Mouse (Mus musculus) embryonic stem cell, embryonic (primary cell): ENCODE results near the gene Psap.

Source experiments
- CTCF ChIA-PET, 4 experiments: fragments of 300-600 bp in 2 of 4; fragments of 350-600 bp in 2 of 4; sonication (Branson Sonifier 250); formaldehyde crosslinking; loops; one replicate each; lab custom pipeline; 2022; ENCODE audit warnings: inconsistent platforms in 2 of 4; lab: Charles Lee
- POLR2A ChIA-PET, 4 experiments: fragments of 300-600 bp in 2 of 4; fragments of 350-600 bp in 2 of 4; sonication (Branson Sonifier 250); formaldehyde crosslinking; loops; one replicate each; lab custom pipeline; 2022; ENCODE audit warnings: antibody characterized with exemption in 4 of 4, inconsistent platforms in 1 of 4; lab: Charles Lee

The Psap gene

GRCm38 (mm10) chr10:60252606-60253005 lies 24.8 kb upstream of the Psap start:
- POLR2A ChIA-PET: interaction anchor here in 3 of 4 experiments (0.6 to 4.7 kb wide), 18 partner anchors 8 to 969 kb away, joined by 3 to 27 read pairs (median 4); partner anchors contain the start of genes Psap (in 2 of the 3) and Chst3 (in 1 of the 3)
- CTCF ChIA-PET: interaction anchor here (0.5 to 1.5 kb wide), 11 partner anchors 13 to 756 kb away, joined by 3 to 5 read pairs (median 3); partner anchors contain the start of gene Vsir (in 1 of the 4)

GRCm38 (mm10) chr10:60256088-60256487 lies 21.3 kb upstream of the Psap start:
- POLR2A ChIA-PET: interaction anchor here in 3 of 4 experiments (0.6 to 2.0 kb wide), 5 partner anchors 9 to 257 kb away, joined by 3 to 15 read pairs (median 3); no protein-coding TSS in a partner anchor
- CTCF ChIA-PET: interaction anchor here in 1 of 4 experiments (2.8 kb wide), 1 partner anchor 12 kb away, joined by 14 read pairs; no protein-coding TSS in a partner anchor

- CTCF ChIA-PET: interaction anchor here (0.5 to 2.8 kb wide), 14 partner anchors 11 to 363 kb away, joined by 3 to 17 read pairs (median 5); no protein-coding TSS in a partner anchor
- POLR2A ChIA-PET: interaction anchor here (0.6 to 2.2 kb wide), 33 partner anchors 10 to 570 kb away, joined by 3 to 15 read pairs (median 3); partner anchors contain the start of genes Psap (in 1 of the 4), Slc29a3 (in 1 of the 4) and Vsir (in 1 of the 4)
These were observed 20.1 kb upstream of the Psap start for GRCm38 (mm10) chr10:60257261-60257825.

- ChIA-PET CTCF (interaction anchor here in 1 of 4 experiments (1.0 to 1.1 kb wide), 2 partner anchors 9 to 14 kb away, joined by 3 to 5 read pairs; no protein-coding TSS in a partner anchor), POLR2A (interaction anchor here in 3 of 4 experiments (0.5 to 2.4 kb wide), 8 partner anchors 8 to 362 kb away, joined by 3 to 21 read pairs (median 4); no protein-coding TSS in a partner anchor)
These were observed 16.7 kb upstream of the Psap start for GRCm38 (mm10) chr10:60260557-60261294.

- POLR2A ChIA-PET: interaction anchor here in 3 of 4 experiments (0.6 to 2.4 kb wide), 6 partner anchors 9 to 736 kb away, joined by 3 to 21 read pairs (median 4); no protein-coding TSS in a partner anchor
- CTCF ChIA-PET: interaction anchor here in 2 of 4 experiments (0.6 to 1.1 kb wide), 4 partner anchors 10 to 1270 kb away, joined by 3 to 9 read pairs (median 4); no protein-coding TSS in a partner anchor
These were observed 15.9 kb upstream of the Psap start for GRCm38 (mm10) chr10:60261530-60261929.

GRCm38 (mm10) chr10:60262386-60262785 lies 15.0 kb upstream of the Psap start:
- ChIA-PET CTCF (interaction anchor here in 3 of 4 experiments (0.7 to 2.8 kb wide), 4 partner anchors 16 to 431 kb away, joined by 3 to 11 read pairs (median 4); no protein-coding TSS in a partner anchor), POLR2A (interaction anchor here in 3 of 4 experiments (0.6 to 3.7 kb wide), 7 partner anchors 10 to 393 kb away, joined by 3 to 27 read pairs (median 4); no protein-coding TSS in a partner anchor)

GRCm38 (mm10) chr10:60263351-60263750 lies 14.1 kb upstream of the Psap start:
- ChIA-PET POLR2A (interaction anchor here in 2 of 4 experiments (0.8 to 3.7 kb wide), 6 partner anchors 10 to 17 kb away, joined by 3 to 27 read pairs (median 5); partner anchors contain the start of gene Psap (in 1 of the 2)), CTCF (interaction anchor here in 1 of 4 experiments (0.7 to 2.8 kb wide), 3 partner anchors 17 to 369 kb away, joined by 3 to 11 read pairs (median 3); no protein-coding TSS in a partner anchor)

- POLR2A ChIA-PET: interaction anchor here in 2 of 4 experiments (0.9 to 3.7 kb wide), 4 partner anchors 13 to 31 kb away, joined by 3 to 27 read pairs (median 4); no protein-coding TSS in a partner anchor
- CTCF ChIA-PET: interaction anchor here (0.7 to 1.5 kb wide), 4 partner anchors 10 to 20 kb away, joined by 3 to 4 read pairs (median 4); no protein-coding TSS in a partner anchor
These were observed 12.2 kb upstream of the Psap start for GRCm38 (mm10) chr10:60265252-60265651.

GRCm38 (mm10) chr10:60266842-60267401 lies 10.5 kb upstream of the Psap start:
- CTCF ChIA-PET: interaction anchor here in 2 of 4 experiments (0.8 to 2.6 kb wide), 2 partner anchors 20 to 76 kb away, joined by 3 to 9 read pairs; no protein-coding TSS in a partner anchor
- POLR2A ChIA-PET: interaction anchor here in 1 of 4 experiments (0.5 to 1.5 kb wide), 4 partner anchors 10 to 82 kb away, joined by 3 to 11 read pairs (median 3); no protein-coding TSS in a partner anchor

- ChIA-PET POLR2A (interaction anchor here in 2 of 4 experiments (0.7 to 1.5 kb wide), 7 partner anchors 11 to 317 kb away, joined by 3 to 6 read pairs (median 3); partner anchors contain the start of gene Ddit4 (in 1 of the 2)), CTCF (interaction anchor here in 1 of 4 experiments (0.8 to 1.0 kb wide), 2 partner anchors 24 to 77 kb away, joined by 3 read pairs; no protein-coding TSS in a partner anchor)
These were observed 8.7 kb upstream of the Psap start for GRCm38 (mm10) chr10:60268738-60269137.

- CTCF ChIA-PET: interaction anchor here in 2 of 4 experiments (0.5 to 1.2 kb wide), 5 partner anchors 19 to 162 kb away, joined by 3 to 4 read pairs (median 3); no protein-coding TSS in a partner anchor
- POLR2A ChIA-PET: interaction anchor here in 3 of 4 experiments (0.5 to 2.0 kb wide), 9 partner anchors 12 to 317 kb away, joined by 3 to 6 read pairs (median 3); partner anchors contain the start of gene Ddit4 (in 1 of the 3)
These were observed 8.0 kb upstream of the Psap start for GRCm38 (mm10) chr10:60269141-60270064.

GRCm38 (mm10) chr10:60271015-60271414 lies 6.4 kb upstream of the Psap start:
- ChIA-PET CTCF (no interaction called here), POLR2A (interaction anchor here in 1 of 4 experiments (2.0 kb wide), 1 partner anchor 13 kb away, joined by 6 read pairs; no protein-coding TSS in a partner anchor)

- ChIA-PET CTCF (interaction anchor here in 3 of 4 experiments (0.5 to 1.3 kb wide), 5 partner anchors 27 to 279 kb away, joined by 3 to 9 read pairs (median 5); no protein-coding TSS in a partner anchor), POLR2A (interaction anchor here in 2 of 4 experiments (0.6 to 1.6 kb wide), 3 partner anchors 20 to 452 kb away, joined by 3 to 4 read pairs (median 3); no protein-coding TSS in a partner anchor)
These were observed 5.2 kb upstream of the Psap start for GRCm38 (mm10) chr10:60272241-60272640.

GRCm38 (mm10) chr10:60273382-60273781 lies 4.0 kb upstream of the Psap start:
- CTCF ChIA-PET: interaction anchor here in 2 of 4 experiments (0.5 to 0.7 kb wide), 2 partner anchors 257 to 780 kb away, joined by 3 to 5 read pairs; no protein-coding TSS in a partner anchor
- POLR2A ChIA-PET: interaction anchor here in 2 of 4 experiments (0.8 to 1.6 kb wide), 4 partner anchors 10 to 27 kb away, joined by 3 to 5 read pairs (median 4); no protein-coding TSS in a partner anchor

GRCm38 (mm10) chr10:60278006-60278399 lies 576 bp downstream of the Psap start:
- POLR2A ChIA-PET: interaction anchor here in 2 of 4 experiments (0.9 to 1.8 kb wide), 9 partner anchors 11 to 95 kb away, joined by 3 to 4 read pairs (median 3); no protein-coding TSS in a partner anchor
- CTCF ChIA-PET: interaction anchor here in 1 of 4 experiments (0.7 to 1.1 kb wide), 2 partner anchors 31 to 130 kb away, joined by 3 read pairs; no protein-coding TSS in a partner anchor
